Mouse (Mus musculus) liver, adult 2 months (tissue): ENCODE measurements around the gene Psors1c2.
A peak's percentile ranks its signal among the peaks of the same experiment; 100 is the strongest.

Experiments
- CTCF ChIP-seq: fragments of 200-500 bp; IDR thresholded peaks from 2 replicates; pipeline ENCODE4 v1.5.1; 2011; ENCODE audit warnings: low read depth, low read length, control low read depth
- POLR2A ChIP-seq: fragments of 200-500 bp; IDR thresholded peaks from 2 replicates; pipeline ENCODE4 v1.6.1; 2011; ENCODE audit warnings: low read length, control low read depth; ENCODE audit not compliant: insufficient read depth; ENCODE audit errors: extremely low read depth

- TF ChIP-seq POLR2A (no peak), CTCF (peak; percentile 95)
Observed at GRCm38 (mm10) chr17:35484066-35484465, 48.9 kb upstream of the Psors1c2 start.
